Mouse (Mus musculus): ENCODE measurements around the gene Sft2d1.

Gene Sft2d1

GRCm38 (mm10) chr17:8310838-8311614 lies at the start of gene Sft2d1:
Gene Sft2d1 (plus strand): TSS chr17:8311102.
- DNase-seq (ENCODE audit: low spot score in 2 of 2) = peak; percentile 98

DNA sequence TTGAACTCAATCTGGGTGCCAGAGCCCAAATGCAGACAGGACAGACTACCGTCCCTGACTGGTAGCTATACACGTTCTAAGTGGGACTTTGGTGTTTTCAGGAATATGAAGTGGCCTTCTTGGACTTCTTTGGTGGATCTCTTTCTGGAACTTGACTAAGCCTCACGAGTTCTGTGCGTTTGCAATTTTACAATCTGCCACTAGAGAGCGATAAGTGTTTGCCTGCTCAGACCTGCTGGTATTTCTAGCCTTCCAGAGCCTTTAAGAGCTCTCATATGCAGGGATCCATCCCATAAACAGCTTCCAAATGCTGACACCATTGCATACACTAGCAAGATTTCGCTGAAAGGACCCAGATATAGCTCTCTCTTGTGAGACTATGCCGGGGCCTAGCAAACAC lies 46.3 kb upstream of the Sft2d1 start:
- peak; percentile 43 to 86 for DNase-seq (ENCODE audit: low spot score in 2 of 2)

DNA sequence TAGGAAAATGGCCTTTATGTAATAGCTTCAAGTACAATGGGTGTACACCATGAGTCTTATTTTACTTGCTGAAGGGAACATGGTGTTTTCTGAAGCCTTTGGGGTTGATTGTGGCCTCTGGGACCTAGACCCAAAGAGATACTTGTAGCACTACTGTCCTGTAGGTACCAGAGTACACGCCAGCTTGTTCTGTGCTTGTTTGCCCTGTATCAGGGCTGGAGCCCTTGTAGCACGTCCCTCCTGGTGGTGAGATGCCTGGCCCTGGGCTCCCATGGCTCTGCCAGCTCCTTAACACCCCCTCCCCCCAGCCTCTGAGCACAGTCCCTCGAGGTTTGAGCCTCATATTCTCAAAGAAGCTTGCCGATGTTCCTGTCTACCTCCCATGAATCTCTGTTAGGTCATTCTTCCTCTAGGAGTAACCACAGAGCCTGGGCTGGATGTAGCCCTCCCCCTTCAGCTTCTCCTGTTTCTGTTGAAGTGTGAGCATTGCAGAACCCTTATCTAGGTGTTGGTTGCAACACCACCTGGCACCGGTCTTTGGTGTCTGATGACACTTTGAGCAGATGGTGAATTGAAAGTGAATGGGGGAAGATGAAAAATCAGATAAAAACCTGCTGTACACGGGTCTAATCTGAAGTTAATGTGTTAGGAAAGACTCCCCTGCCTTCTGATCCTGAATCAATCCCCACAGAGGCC lies 38.7 kb upstream of the Sft2d1 start:
- no peak for DNase-seq (ENCODE audit: low spot score in 2 of 2)

- DNase-seq (ENCODE audit: low spot score in 2 of 2) = no peak
These were observed 38.0 kb upstream of the Sft2d1 start for GRCm38 (mm10) chr17:8272951-8273350.

DNA sequence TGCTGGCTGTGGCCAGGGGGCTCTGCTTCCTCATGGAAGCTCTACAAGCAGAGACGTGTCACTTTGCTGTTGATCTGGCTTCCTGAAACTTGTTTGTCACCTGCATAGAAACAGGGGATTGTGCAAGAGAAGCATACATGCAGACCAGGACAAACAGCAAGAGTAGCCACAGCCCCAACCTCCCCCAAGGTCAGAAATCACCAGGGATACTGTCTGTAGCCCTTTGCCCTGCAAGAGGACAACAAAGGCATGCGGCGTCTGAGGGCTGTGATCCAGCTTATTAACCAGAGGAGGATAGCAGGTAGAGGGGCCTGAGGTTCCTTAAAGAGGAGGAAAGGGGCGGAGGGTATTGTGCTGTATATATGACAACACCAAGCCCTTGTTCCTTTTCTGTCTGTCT lies 34.8 kb upstream of the Sft2d1 start:
- no peak for DNase-seq (ENCODE audit: low spot score in 2 of 2)

DNA sequence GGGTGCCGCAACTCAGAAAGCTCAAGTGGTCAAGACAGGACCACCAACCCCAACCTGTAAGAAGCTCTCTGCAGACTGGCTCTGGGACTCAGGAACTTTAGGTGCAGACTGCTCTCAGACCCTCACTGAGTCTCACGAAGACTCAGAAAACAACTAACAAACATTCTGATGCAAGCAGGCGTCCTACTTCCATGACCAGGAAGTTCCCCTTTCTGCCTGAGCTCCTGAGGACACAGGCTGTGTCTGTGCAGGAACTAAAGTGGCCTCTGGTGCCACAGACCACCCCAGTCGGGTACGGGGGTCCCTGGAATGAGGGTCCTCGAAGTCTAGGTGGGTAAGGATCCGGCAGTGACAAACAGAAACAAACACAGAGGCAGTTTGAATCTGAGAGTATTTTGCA lies 34.2 kb upstream of the Sft2d1 start:
- DNase-seq (ENCODE audit: low spot score in 2 of 2) = no peak

DNA sequence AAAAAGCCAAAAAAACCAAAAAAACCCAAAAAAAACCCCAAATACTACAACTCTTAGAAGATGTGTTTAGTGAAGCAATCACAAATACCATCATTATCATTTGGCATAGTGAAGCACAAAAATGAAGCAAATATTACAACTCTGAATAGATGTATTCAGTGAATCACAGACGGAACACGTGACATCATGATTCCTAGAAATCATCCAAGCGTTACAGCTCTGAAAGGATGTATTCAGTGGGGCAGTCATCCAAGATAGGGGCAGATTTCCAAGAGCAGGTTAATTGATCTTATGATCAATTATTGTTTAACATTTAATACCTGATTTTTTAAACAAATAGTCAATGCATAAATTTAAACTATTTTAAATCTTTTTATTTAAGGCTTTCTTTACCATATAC lies 33.6 kb upstream of the Sft2d1 start:
- DNase-seq (ENCODE audit: low spot score in 2 of 2) = no peak

GRCm38 (mm10) chr17:8278356-8278755 lies 32.5 kb upstream of the Sft2d1 start:
- DNase-seq (ENCODE audit: low spot score in 2 of 2) = no peak

- peak in 1 of 2 experiments; percentile 94 for DNase-seq (ENCODE audit: low spot score in 2 of 2)
These were observed 27.9 kb upstream of the Sft2d1 start, which contains the start of gene Mpc1 for GRCm38 (mm10) chr17:8282821-8283525. Gene Mpc1 (plus strand): TSS chr17:8282904.

DNA sequence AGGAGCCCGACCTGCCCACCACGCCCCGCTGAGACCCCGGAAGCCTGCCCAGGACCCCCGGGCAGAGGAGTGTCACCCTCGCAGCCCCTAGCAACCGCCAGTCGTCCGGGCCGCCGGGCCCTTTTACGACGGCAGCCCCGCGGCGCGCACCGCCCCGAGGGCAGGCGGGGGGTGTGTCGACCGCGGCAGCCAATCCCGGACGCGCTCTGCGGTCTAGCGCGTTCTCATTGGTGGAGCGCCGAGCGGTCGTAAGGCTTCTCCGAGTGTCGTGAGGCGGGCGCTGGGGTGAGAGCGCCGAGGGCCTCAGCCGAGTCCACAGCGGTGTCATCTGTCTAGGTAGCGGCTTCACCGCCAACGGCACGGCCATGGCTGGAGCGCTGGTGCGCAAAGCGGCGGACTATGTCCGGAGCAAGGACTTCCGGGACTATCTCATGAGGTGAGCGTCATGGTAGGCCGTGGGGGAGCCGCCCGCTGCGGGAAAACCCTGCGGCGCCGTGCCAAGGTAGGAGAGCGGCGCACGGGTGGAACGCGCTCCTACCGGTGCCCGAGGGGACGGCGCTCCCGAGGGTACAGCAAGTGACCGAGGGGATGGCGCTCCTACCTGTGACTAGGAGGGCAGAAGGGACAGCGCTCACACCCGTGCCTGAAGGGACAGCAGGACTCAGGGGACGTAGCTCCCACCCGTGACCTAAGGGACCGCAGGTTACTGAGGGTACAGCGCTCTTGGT lies 27.2 kb upstream of the Sft2d1 start:
- peak; percentile 93 to 97 for DNase-seq (ENCODE audit: low spot score in 2 of 2)

DNA sequence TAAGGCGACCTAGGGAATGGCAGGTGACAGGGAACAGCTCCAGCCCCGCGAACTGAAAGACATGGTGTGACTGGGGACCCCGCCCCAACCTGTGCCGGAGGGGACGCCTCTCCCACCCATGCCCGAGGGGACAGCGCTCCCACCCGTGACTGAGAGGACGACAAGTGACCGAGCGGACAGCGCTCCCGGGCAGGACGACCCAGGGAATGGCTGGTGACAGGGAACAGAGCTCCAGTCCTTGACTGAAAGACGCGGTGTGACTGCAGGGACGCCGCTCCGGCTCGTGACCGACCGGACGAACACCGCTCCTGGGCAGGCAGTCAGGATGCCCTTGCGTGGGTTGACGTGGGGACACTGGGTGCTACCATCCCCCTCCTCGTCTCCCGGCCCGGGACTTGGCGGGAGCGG lies 26.6 kb upstream of the Sft2d1 start:
- DNase-seq (ENCODE audit: low spot score in 2 of 2) = peak; percentile 28 to 43

GRCm38 (mm10) chr17:8285056-8285455 lies 25.8 kb upstream of the Sft2d1 start:
- no peak for DNase-seq (ENCODE audit: low spot score in 2 of 2)

DNA sequence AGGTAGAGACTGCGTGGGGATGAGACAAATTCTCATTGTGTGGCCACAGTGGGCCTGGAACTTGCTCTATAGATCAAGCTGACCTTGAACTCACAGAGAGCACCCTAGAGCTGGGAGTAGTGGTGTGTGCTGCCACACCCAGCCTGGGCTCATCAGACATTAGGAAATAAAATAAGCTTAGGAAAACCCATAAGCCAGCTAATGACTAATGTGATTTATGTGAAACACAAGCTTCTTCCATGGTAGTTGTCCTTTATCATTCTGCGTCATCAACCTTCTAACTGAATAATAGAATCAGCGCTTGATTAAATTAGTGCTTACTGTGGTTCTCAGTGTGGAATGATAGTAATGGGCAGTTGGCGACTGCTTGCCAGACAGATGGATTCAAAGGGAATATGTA lies 23.9 kb upstream of the Sft2d1 start:
- DNase-seq (ENCODE audit: low spot score in 2 of 2) = no peak

DNA sequence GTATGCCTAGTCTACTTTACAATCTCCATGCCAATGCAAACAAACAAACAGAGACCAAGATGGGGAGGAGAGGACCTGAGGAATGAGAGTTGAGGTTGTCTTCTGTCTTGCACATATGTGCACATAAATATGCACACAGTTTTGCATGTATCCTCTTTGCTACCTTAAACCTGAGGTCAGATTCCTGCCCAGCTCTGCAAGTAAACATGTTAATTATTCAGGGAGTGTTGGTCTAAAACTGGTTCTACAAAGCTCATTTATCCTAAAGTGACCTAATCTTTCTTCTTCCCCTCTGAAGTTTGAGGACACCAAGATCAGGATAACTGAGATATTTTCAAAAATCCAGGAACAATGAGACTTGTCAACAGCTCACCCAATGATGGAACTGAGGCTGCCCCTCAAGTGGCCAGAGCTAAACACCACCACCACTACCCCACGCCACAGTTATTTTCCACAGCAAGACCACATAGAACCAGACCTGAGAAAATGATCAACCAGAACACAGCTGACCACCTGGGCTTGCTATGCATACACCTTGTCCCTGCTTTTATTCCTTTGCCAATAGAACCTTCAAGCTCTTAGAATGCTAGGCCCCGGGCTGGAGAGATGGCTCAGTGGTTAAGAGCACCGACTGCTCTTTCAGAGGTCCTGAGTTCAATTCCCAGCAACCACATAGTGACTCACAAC lies 20.8 kb upstream of the Sft2d1 start:
- no peak for DNase-seq (ENCODE audit: low spot score in 2 of 2)

GRCm38 (mm10) chr17:8290736-8291135 lies 20.2 kb upstream of the Sft2d1 start:
- no peak for DNase-seq (ENCODE audit: low spot score in 2 of 2)

- no peak for DNase-seq (ENCODE audit: low spot score in 2 of 2)
These were observed 15.1 kb upstream of the Sft2d1 start for GRCm38 (mm10) chr17:8295825-8296224.

DNA sequence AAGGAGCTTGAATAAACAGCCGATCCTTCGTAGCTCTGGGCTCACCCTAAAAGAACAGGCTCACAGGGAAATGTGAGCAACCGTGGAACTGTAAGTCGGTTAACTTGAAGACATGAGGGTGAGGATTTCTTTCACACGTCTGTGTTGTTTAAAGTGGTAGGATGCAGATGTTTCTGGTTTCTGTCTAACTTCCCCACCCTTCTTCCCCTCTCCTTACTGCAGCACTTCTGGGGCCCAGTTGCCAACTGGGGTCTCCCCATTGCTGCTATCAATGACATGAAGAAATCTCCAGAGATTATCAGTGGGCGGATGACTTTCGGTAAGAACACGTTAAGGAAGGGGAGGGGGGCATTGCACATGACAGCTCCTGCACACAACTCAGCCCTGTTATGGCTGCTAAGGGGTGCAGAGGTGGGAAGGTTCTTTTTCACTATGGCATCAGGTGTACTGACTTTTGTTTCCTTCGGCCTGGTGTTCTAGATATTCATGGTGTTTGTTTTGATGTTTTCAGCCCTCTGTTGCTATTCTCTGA lies 14.5 kb upstream of the Sft2d1 start:
- no peak for DNase-seq (ENCODE audit: low spot score in 2 of 2)

DNA sequence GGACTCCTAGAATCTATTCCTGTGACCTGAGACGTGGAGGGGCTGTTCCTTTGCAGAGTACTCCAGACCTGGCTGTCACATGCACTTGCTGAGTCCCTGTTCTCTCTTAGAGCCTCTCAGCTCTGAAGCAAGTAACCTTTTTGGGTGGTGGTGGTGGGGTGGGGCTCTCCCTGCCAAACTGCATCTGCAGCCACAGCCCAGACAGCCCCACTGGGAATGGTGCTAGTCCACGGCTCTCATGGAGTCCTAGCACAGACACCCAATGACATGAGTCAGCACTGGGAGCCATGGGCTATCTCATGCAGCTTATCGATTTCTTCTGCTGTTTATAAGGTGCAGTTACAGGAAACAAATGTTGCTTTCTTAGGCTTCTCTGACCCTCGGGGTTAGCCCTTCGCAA lies 13.2 kb upstream of the Sft2d1 start:
- no peak for DNase-seq (ENCODE audit: low spot score in 2 of 2)

GRCm38 (mm10) chr17:8298281-8298680 lies 12.6 kb upstream of the Sft2d1 start:
- no peak for DNase-seq (ENCODE audit: low spot score in 2 of 2)

GRCm38 (mm10) chr17:8299524-8299923 lies 11.4 kb upstream of the Sft2d1 start:
- no peak for DNase-seq (ENCODE audit: low spot score in 2 of 2)

- DNase-seq (ENCODE audit: low spot score in 2 of 2) = no peak
These were observed 9.4 kb upstream of the Sft2d1 start for GRCm38 (mm10) chr17:8301515-8301914.
